24 mouse cellular contexts compared by ENCODE assay signal in the genomic region with DNA sequence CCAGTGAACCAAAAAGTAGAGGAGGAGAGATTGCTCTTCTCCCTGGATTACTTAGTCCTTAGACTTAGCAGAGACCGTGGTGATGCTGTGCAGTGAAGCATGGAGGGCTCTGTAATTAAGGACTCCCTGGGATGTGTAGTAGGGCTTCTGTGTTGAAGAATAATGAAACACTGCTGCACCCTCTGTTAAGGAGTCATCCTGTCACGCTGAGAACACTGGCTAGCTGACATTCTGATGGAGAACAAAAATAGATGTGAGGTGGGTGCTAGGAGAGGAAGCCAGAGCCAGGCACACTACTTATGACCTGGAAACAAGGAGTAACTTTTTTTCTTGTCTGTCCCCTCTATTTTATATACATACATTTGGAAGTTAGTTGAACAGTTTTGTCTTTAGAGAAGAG. TPM values are rescaled to one million over a fixed set of nuclear protein-coding genes. Genes with fewer than 3 reads are reported as not detected.
DNase-seq lines count a peak whose midpoint lies in the region; ATAC-seq lines count a peak whose summit lies in the region.
"Had no signal": no experiment of that assay in that cellular context is flagged by ENCODE, and none has a peak within 500 bp of the region (broad histone marks: within the 10 kb centered on the region; RNA-seq: fewer than 3 reads in every experiment).

No protein-coding gene starts in this region.

- peak overlapping the region; percentile 33; the same call in 1 of the 2 replicates for H3K4me2 ChIP-seq in heart, embryonic 16.5 days (ENCODE audit: low read depth, low read length)
- H3K4me2 ChIP-seq in limb, embryonic 13.5 days (replicated peaks), result no peak overlapping the region
- no peak overlapping the region for H3K4me2 ChIP-seq in neural tube, embryonic 15.5 days
- H3K4me2 ChIP-seq: embryonic facial prominence, embryonic 12.5 days had no signal

- H3K4me1 ChIP-seq in heart, embryonic 16.5 days (ENCODE audit: control insufficient read depth, insufficient read depth, low read length), result peaks cover 27% of the 10 kb centered on the region
- peaks cover 31% of the 10 kb centered on the region; the same call in 1 of the 2 replicates for H3K4me1 ChIP-seq in limb, embryonic 13.5 days
- H3K4me1 ChIP-seq in limb, embryonic 10.5 days, result peaks cover 9% of the 10 kb centered on the region; the same call in 1 of the 2 replicates
- peaks cover 31% of the 10 kb centered on the region for H3K4me1 ChIP-seq in neural tube, embryonic 15.5 days

- 0 out of 2 replicates have a peak, but pooled peaks have one; percentile 59 for ATAC-seq in heart, embryonic 16.5 days (replicated peaks; ENCODE audit: extremely low read depth, insufficient read depth, low FRiP score)
- ATAC-seq in limb, embryonic 13.5 days (ENCODE audit: low FRiP score, low read depth), result no peak
- ATAC-seq in neural tube, embryonic 15.5 days (ENCODE audit: low FRiP score), result no peak
- ATAC-seq: activated CD4-positive, CD25-positive, alpha-beta regulatory T cell, adult 4 months; forebrain, embryonic 14.5 days; hindbrain, embryonic 16.5 days; intestine, embryonic 16.5 days; liver, postnatal 0 days had no signal

- H3K27me3 ChIP-seq in heart, embryonic 16.5 days (ENCODE audit: control insufficient read depth, insufficient read depth, low read length), result no peaks in the 10 kb centered on the region
- H3K27me3 ChIP-seq in limb, embryonic 13.5 days, result no peaks in the 10 kb centered on the region
- H3K27me3 ChIP-seq in limb, embryonic 10.5 days (ENCODE audit: low read depth, poor library complexity, severe bottlenecking), result no peaks in the 10 kb centered on the region
- H3K27me3 ChIP-seq in neural tube, embryonic 15.5 days (replicated peaks), result no peaks in the 10 kb centered on the region
- H3K27me3 ChIP-seq: embryonic facial prominence, embryonic 12.5 days had no signal

- H3K27ac ChIP-seq in heart, embryonic 16.5 days (ENCODE audit: low read length), result peak overlapping the region; percentile 84
- H3K27ac ChIP-seq in limb, embryonic 13.5 days, result peak overlapping the region; percentile 22; the same call in 1 of the 2 replicates
- no peak overlapping the region for H3K27ac ChIP-seq in limb, embryonic 10.5 days
- peak overlapping the region; percentile 8; the same call in 1 of the 2 replicates for H3K27ac ChIP-seq in neural tube, embryonic 15.5 days (replicated peaks)
- H3K27ac ChIP-seq: embryonic facial prominence, embryonic 12.5 days had no signal

- 25% methylated on average over 2 of the region's 2 CpGs for WGBS in heart, embryonic 16.5 days
- 41% methylated on average over 2 of the region's 2 CpGs for WGBS in limb, embryonic 13.5 days
- 57% methylated on average over 2 of the region's 2 CpGs for WGBS in limb, embryonic 10.5 days
- 13% methylated on average over 2 of the region's 2 CpGs for WGBS in neural tube, embryonic 15.5 days

- intact Hi-C loops in heart, postnatal 36 days (cut with DNase I), result no loop called here

- DNase-seq in heart, adult 11 months, result peak; percentile 64
- DNase-seq in heart, postnatal 4 days, result no peak
- DNase-seq in heart, postnatal 36 days, result no peak
- DNase-seq in limb, embryonic 10.5 days (ENCODE audit: low spot score), result no peak
- DNase-seq in thymus, postnatal 36 days, result no peak
- DNase-seq: adrenal gland, postnatal 10 days; cerebellum, adult 11 months; cerebellum, postnatal 10 days; gastrocnemius, postnatal 36 days; kidney, postnatal 14 days; liver, postnatal 0 days; lung, postnatal 10 days; right cerebral cortex, postnatal 25 days; thymus, adult 18-20 months had no signal

- no peaks in the 10 kb centered on the region for H3K36me3 ChIP-seq in heart, embryonic 16.5 days (ENCODE audit: control insufficient read depth, insufficient read depth)
- peaks cover 8% of the 10 kb centered on the region for H3K36me3 ChIP-seq in limb, embryonic 13.5 days
- peaks cover 14% of the 10 kb centered on the region for H3K36me3 ChIP-seq in limb, embryonic 10.5 days
- no peaks in the 10 kb centered on the region for H3K36me3 ChIP-seq in neural tube, embryonic 15.5 days
- H3K36me3 ChIP-seq: embryonic facial prominence, embryonic 12.5 days had no signal

- no peak overlapping the region for H3K4me3 ChIP-seq in heart, embryonic 16.5 days (ENCODE audit: low read length)
- no peak overlapping the region for H3K4me3 ChIP-seq in limb, embryonic 13.5 days
- H3K4me3 ChIP-seq in limb, embryonic 10.5 days, result no peak overlapping the region
- H3K4me3 ChIP-seq in neural tube, embryonic 15.5 days (replicated peaks), result no peak overlapping the region
- H3K4me3 ChIP-seq: embryonic facial prominence, embryonic 12.5 days; erythroblast, embryonic 14.5 days had no signal

- H3K9me3 ChIP-seq in heart, embryonic 16.5 days (replicated peaks; ENCODE audit: control insufficient read depth, low read length), result no peaks in the 10 kb centered on the region
- no peaks in the 10 kb centered on the region for H3K9me3 ChIP-seq in limb, embryonic 13.5 days
- H3K9me3 ChIP-seq in limb, embryonic 10.5 days (replicated peaks), result no peaks in the 10 kb centered on the region
- no peaks in the 10 kb centered on the region for H3K9me3 ChIP-seq in neural tube, embryonic 15.5 days (replicated peaks)
- H3K9me3 ChIP-seq: G1E had no signal

- 0 out of 2 replicates have a peak overlapping the region, but pooled peaks have one; percentile 13 for H3K9ac ChIP-seq in heart, embryonic 16.5 days (ENCODE audit: low read length)
- no peak overlapping the region for H3K9ac ChIP-seq in limb, embryonic 13.5 days
- H3K9ac ChIP-seq in neural tube, embryonic 15.5 days (replicated peaks), result no peak overlapping the region
- H3K9ac ChIP-seq: embryonic facial prominence, embryonic 12.5 days; liver, postnatal 0 days had no signal

RNA-seq across cellular contexts. Expression of gene Tnrc6c, which starts 22.6 kb away (rescaled TPM):
- 10 to 100 TPM; 25.4 to 27.4 TPM for total RNA-seq in heart, postnatal 4 days (2021)
- polyA plus RNA-seq in heart, embryonic 16.5 days (2015; fragmentation: Nextera tagmentation; extraction: Ambion mirVana), result 6.1 and 6.5 TPM in 2 replicates
- total RNA-seq in heart, postnatal 36 days (2021), result 10 to 100 TPM; 28.1 to 34.1 TPM
- polyA plus RNA-seq in limb, embryonic 13.5 days (2015; fragmentation: Nextera tagmentation; extraction: Ambion mirVana), result 19.3 and 19.6 TPM in 2 replicates
- polyA plus RNA-seq in limb, embryonic 10.5 days (2016; fragmentation: Nextera tagmentation; extraction: Ambion mirVana), result 11.4 and 14.1 TPM in 2 replicates
- 20.5 and 23.6 TPM in 2 replicates for polyA plus RNA-seq in neural tube, embryonic 15.5 days (2015; fragmentation: Nextera tagmentation; extraction: Ambion mirVana)
